Mouse (Mus musculus): ENCODE results near the gene Pdzd2. TPM values are rescaled to one million over a fixed set of nuclear protein-coding genes. Genes with fewer than 3 reads are reported as not detected.

Gene Pdzd2
- polyA plus RNA-seq, 1 experiment from 2014 or later = 14.5 TPM

DNA sequence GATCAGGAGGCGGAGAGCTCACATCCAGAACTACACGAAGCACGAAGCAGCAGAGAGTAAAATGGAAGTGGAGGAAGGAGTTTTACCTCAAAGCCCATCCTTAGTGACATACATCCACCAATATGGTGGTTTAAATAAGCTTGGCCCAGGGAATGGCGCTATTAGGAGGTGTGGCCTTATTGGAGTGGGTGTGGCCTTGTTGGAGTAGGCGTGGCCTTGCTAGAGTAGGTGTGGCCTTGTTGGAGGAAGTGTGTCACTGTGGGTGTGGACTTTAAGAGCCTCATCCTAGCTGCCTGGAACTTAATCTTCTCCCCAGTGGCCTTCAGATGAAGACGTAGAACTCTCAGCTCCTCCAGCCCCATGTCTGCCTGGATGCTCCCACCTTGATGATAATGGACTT lies 73.8 kb downstream of the Pdzd2 start:
- Histone ChIP-seq H3K9me3 (no peaks in the 10 kb centered on the region), H3K27ac (replicated peaks) (no peak overlapping the region), H3K36me3 (0 out of 2 replicates have a peak, but pooled peaks cover 6% of the 10 kb centered on the region), H3K4me3 (no peak overlapping the region), H3K4me2 (no peak overlapping the region), H3K4me1 (peaks cover 18% of the 10 kb centered on the region), H3K27me3 (replicated peaks) (no peaks in the 10 kb centered on the region), H3K9ac (no peak overlapping the region)
- ATAC-seq (ENCODE audit: extremely low read depth, insufficient number of reproducible peaks, low FRiP score, low TSS enrichment) = no peak
- 86% methylated on average over 6 of the region's 6 CpGs for WGBS

DNA sequence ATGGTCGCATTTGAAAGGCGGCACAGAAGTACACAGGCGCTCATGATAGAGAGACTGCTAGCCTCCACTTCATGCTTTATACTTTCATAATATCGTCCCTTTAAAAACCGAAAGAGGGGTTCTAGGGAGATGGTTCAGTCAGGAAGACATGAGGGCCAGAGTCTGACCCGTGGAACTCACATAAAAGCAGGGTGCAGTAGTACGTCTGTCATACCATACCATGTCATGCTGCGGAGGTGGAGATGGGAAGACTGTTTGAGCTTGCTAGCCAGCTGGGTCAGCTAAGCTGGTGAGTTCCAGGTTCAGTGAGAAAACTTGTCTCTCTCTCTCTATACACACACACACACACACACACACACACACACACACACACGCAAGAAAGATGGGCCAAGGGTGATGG lies 76.4 kb downstream of the Pdzd2 start:
- peaks cover 17% of the 10 kb centered on the region for H3K4me1 ChIP-seq
- H3K9ac ChIP-seq = no peak overlapping the region
- 0 out of 2 replicates have a peak, but pooled peaks cover 6% of the 10 kb centered on the region for H3K36me3 ChIP-seq
- H3K27me3 ChIP-seq (replicated peaks) = no peaks in the 10 kb centered on the region
- no peak overlapping the region for H3K4me2 ChIP-seq
- no peak for ATAC-seq (ENCODE audit: extremely low read depth, insufficient number of reproducible peaks, low FRiP score, low TSS enrichment)
- H3K9me3 ChIP-seq = no peaks in the 10 kb centered on the region
- H3K27ac ChIP-seq (replicated peaks) = no peak overlapping the region
- WGBS = 83% methylated on average over 9 of the region's 9 CpGs
- H3K4me3 ChIP-seq = no peak overlapping the region

DNA sequence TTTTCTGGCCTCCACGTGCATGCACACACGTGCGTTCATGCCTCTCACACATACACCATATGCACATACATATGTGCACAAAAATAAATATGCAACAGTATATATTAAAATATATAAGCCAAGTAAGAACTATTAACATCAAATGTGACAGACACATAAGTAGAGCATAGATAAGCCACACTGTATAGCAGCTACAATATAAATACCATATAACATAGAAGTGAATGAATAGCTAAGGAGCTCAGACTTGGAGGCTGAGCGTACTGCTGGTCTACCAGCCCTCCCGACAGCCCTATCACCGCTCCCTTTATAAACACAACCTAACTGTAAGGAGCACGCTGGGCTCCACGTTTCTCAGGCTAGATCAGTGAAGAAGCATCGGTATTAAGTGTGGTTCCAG lies 79.4 kb downstream of the Pdzd2 start:
- Histone ChIP-seq H3K4me1 (peaks cover 4% of the 10 kb centered on the region; the same call in 1 of the 2 replicates), H3K27ac (replicated peaks) (no peak overlapping the region), H3K36me3 (no peaks in the 10 kb centered on the region), H3K4me3 (no peak overlapping the region), H3K9ac (no peak overlapping the region), H3K4me2 (no peak overlapping the region), H3K27me3 (replicated peaks) (no peaks in the 10 kb centered on the region), H3K9me3 (no peaks in the 10 kb centered on the region)
- 80% methylated on average over 9 of the region's 9 CpGs for WGBS
- no peak for ATAC-seq (ENCODE audit: extremely low read depth, insufficient number of reproducible peaks, low FRiP score, low TSS enrichment)

DNA sequence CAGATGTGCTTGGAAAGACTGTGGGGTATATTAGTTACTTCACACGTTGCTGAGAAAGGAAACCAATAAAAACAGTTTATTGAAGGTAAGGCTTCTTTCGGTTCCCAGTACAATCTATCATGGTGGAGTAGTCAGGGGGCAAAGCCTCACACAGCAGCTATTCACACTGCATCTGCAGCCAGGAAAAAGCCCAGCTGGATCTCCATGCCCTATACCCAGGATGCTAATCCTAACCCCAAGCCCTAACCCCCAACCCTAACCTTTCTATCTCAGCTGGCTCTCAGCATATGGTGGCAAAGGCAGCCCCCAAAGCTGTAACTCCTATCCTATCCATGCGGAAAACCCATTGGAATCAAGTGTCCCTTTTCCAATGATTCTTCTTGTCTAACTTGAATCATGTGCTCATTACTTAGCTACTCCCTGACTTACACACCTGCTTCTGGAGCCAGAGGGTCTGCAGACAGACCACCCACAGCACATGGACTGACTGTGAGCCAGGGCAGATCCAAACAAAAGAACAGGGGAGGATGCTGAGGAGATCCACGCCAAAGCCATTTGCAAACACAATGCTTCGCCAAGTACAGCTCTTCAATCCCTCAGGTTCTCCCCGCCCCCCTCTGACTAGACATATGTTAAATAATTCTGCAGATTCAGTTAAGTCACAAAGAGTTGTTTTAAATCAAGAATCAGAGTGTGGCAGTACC lies 83.6 kb downstream of the Pdzd2 start:
- no peak overlapping the region for H3K9ac ChIP-seq
- no peak overlapping the region for H3K27ac ChIP-seq (replicated peaks)
- WGBS = 81% methylated on average over 6 of the region's 6 CpGs
- no peak overlapping the region for H3K4me3 ChIP-seq
- H3K27me3 ChIP-seq (replicated peaks) = no peaks in the 10 kb centered on the region
- H3K36me3 ChIP-seq = no peaks in the 10 kb centered on the region
- no peak overlapping the region for H3K4me2 ChIP-seq
- H3K9me3 ChIP-seq = no peaks in the 10 kb centered on the region
- no peak for ATAC-seq (ENCODE audit: extremely low read depth, insufficient number of reproducible peaks, low FRiP score, low TSS enrichment)
- H3K4me1 ChIP-seq = peaks cover 24% of the 10 kb centered on the region

DNA sequence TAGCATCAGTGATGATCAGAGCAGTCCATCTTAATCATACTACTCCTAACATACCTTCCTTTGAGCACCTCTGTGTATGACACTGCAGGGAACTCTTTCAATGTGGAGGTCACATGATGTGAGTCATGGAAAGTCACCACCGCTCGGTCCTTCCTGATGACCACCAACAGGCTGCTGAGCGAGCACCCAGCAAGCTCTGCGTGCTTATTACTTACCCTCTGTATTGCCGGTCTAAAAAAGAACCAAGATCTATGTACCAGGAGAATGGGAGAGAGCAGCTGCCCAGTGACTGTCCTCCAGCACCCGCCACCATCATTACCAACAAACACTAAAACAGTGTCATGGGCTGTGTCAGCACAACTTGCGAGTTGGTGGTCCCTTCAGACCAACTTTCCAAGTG lies 84.4 kb downstream of the Pdzd2 start:
- Histone ChIP-seq H3K4me1 (peaks cover 29% of the 10 kb centered on the region), H3K36me3 (no peaks in the 10 kb centered on the region), H3K27me3 (replicated peaks) (no peaks in the 10 kb centered on the region), H3K4me3 (no peak overlapping the region), H3K27ac (replicated peaks) (no peak overlapping the region), H3K9ac (no peak overlapping the region), H3K4me2 (no peak overlapping the region), H3K9me3 (no peaks in the 10 kb centered on the region)
- ATAC-seq (ENCODE audit: extremely low read depth, insufficient number of reproducible peaks, low FRiP score, low TSS enrichment) = no peak
- 88% methylated on average over 7 of the region's 7 CpGs for WGBS

DNA sequence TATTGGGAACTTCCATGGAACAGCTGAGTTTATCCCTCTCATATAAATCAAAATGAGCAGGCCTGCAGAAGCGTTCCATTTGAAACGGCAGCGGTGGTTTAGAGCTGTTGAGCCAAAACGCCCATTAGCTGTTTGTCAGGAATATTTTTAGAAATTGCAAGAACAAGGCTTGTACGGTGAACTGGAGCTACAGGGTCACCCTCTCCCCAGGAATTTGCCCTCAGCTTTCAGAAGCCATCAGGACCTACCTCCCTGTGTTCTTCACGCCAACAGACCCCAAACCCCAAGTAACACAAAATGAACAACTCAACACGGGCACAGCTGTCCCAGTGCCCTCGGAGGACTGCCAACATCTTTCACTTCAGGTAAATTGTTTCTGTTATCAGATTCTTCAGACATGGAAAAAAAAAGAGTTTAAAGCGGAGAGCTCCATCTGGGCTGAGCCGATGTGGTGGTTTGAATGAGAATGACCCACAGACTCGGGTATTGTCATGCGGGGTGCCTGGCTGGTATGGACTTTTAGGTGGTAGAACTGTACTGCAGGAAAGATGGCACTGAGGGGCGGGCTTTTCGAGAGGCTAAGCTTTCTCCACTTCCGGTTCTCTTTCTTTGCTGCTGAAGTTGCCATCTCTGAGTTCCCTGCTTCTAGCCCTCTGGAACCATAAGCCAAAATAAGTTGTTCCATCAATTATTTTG lies 87.2 kb downstream of the Pdzd2 start:
- Histone ChIP-seq H3K27ac (replicated peaks) (peak overlapping the region; percentile 74), H3K4me2 (peak overlapping the region; percentile 54), H3K9me3 (no peaks in the 10 kb centered on the region), H3K4me1 (peaks cover 34% of the 10 kb centered on the region), H3K9ac (peak overlapping the region; percentile 50; the same call in 1 of the 2 replicates), H3K27me3 (replicated peaks) (no peaks in the 10 kb centered on the region), H3K4me3 (peak overlapping the region; percentile 11; the same call in 1 of the 2 replicates), H3K36me3 (no peaks in the 10 kb centered on the region)
- WGBS = 61% methylated on average over 15 of the region's 15 CpGs
- no peak for ATAC-seq (ENCODE audit: extremely low read depth, insufficient number of reproducible peaks, low FRiP score, low TSS enrichment)

DNA sequence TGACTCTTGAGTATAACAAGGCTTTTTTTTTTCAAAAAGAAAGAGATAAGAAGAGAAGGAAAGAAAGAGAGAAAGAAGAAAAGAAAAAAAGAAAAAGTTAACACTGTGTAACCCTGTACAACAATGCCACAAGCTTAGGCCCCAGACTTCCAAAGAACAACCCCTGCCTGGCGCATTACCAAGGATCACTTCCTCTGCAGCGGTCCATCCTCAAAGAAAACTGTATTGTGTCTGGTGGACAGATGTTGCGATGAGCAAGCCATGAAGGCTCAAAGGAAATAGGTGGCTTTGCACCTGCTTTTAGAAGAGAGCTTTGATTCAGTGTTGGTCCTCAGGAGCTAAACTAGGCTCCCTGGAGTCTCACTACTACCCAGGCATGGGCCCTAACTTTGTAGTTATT lies 89.5 kb downstream of the Pdzd2 start:
- WGBS = 77% methylated on average over 3 of the region's 3 CpGs
- Histone ChIP-seq H3K27ac (replicated peaks) (no peak overlapping the region), H3K4me2 (no peak overlapping the region), H3K9ac (no peak overlapping the region), H3K36me3 (no peaks in the 10 kb centered on the region), H3K9me3 (no peaks in the 10 kb centered on the region), H3K27me3 (replicated peaks) (no peaks in the 10 kb centered on the region), H3K4me1 (peaks cover 34% of the 10 kb centered on the region), H3K4me3 (no peak overlapping the region)
- ATAC-seq (ENCODE audit: extremely low read depth, insufficient number of reproducible peaks, low FRiP score, low TSS enrichment) = no peak

DNA sequence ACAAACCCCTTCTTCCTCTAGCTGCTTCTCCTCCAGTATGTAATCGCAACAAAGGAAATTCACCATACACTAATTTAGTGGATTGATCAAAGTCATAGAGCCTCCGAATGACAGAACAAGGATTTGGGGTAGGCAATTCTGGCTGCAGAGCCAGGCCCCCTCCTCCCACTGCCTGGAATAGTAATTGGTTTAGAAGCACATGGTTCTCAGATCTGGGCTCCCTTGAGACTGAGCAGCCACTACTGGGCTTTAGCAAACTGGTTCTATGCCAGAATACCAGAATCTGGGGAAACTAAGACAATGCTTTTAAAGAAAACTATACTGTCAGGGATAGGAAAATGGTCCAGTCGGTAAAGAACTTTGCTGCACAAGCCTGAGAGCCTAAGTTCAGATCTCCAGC lies 90.0 kb downstream of the Pdzd2 start:
- Histone ChIP-seq H3K4me2 (no peak overlapping the region), H3K27me3 (replicated peaks) (no peaks in the 10 kb centered on the region), H3K36me3 (no peaks in the 10 kb centered on the region), H3K9me3 (no peaks in the 10 kb centered on the region), H3K4me3 (no peak overlapping the region), H3K4me1 (peaks cover 30% of the 10 kb centered on the region), H3K27ac (replicated peaks) (no peak overlapping the region), H3K9ac (no peak overlapping the region)
- 84% methylated on average over 3 of the region's 3 CpGs for WGBS
- ATAC-seq (ENCODE audit: extremely low read depth, insufficient number of reproducible peaks, low FRiP score, low TSS enrichment) = no peak

DNA sequence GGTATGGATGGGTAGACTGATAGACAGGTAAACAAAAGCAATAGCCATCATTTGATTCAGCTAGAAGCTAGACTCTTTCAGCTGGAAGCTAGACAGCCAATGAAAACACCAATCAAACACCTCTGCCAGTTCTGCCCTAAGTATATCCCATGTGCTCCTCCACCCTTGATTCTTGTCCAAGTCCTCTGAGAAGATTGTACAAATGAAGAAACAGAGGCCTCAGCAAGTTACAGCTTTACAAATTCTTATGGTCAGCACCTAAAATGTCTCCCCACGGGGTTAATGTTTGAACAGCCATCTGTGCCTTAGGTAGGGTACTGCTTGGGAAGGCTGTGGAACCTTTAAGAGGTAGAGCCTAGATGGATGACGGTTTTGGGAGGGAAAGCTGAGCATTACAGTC lies 90.6 kb downstream of the Pdzd2 start:
- 75% methylated on average over 2 of the region's 2 CpGs for WGBS
- peaks cover 28% of the 10 kb centered on the region for H3K4me1 ChIP-seq
- H3K36me3 ChIP-seq = no peaks in the 10 kb centered on the region
- no peak overlapping the region for H3K4me3 ChIP-seq
- no peak overlapping the region for H3K27ac ChIP-seq (replicated peaks)
- no peak overlapping the region for H3K4me2 ChIP-seq
- no peak overlapping the region for H3K9ac ChIP-seq
- no peaks in the 10 kb centered on the region for H3K9me3 ChIP-seq
- no peak for ATAC-seq (ENCODE audit: extremely low read depth, insufficient number of reproducible peaks, low FRiP score, low TSS enrichment)
- H3K27me3 ChIP-seq (replicated peaks) = no peaks in the 10 kb centered on the region

DNA sequence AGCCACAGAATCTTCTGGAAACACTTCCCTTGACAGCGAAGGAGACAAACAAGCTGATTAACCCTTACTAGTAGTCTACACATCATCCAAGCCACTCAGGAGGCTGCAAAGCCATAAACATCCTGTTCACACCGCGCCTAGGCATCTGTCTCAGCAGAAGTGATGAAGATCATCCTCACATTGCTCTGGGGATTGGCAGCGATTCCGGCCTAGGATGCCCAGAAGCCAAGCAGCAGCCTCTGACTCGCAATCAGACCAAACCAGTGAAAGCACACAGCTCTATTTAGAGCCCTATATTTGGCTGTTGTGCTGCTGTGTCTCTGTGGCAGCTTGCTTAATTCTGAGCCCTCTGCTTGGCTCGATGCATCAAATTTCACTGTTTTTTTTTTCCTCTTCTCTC lies 99.0 kb downstream of the Pdzd2 start:
- H3K4me1 ChIP-seq = peaks cover 38% of the 10 kb centered on the region
- H3K4me3 ChIP-seq = no peak overlapping the region
- H3K9ac ChIP-seq = no peak overlapping the region
- H3K27me3 ChIP-seq (replicated peaks) = no peaks in the 10 kb centered on the region
- H3K36me3 ChIP-seq = no peaks in the 10 kb centered on the region
- no peaks in the 10 kb centered on the region for H3K9me3 ChIP-seq
- 70% methylated on average over 7 of the region's 7 CpGs for WGBS
- no peak overlapping the region for H3K4me2 ChIP-seq
- no peak for ATAC-seq (ENCODE audit: extremely low read depth, insufficient number of reproducible peaks, low FRiP score, low TSS enrichment)
- H3K27ac ChIP-seq (replicated peaks) = no peak overlapping the region

DNA sequence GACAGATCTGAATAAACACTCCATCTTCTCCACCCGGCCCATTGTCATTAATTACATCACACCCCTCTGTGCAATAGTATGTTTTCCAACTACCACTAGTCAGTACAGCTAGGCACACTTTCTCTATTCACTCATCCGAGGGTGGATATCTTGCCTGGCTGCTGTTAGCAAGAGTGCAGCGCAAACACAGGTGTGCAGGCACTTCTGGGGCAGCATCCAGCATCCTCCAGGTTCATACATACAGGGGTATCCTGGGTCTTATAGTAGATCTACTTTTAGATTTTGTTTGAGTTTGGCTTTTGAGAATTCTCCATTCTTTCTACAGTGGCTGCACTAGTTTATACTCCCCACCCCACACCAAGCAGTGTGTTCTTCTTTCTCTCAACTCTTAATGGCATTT lies 99.9 kb downstream of the Pdzd2 start:
- H3K4me1 ChIP-seq = peaks cover 38% of the 10 kb centered on the region
- ATAC-seq (ENCODE audit: extremely low read depth, insufficient number of reproducible peaks, low FRiP score, low TSS enrichment) = no peak
- WGBS = 72% methylated on average over 3 of the region's 3 CpGs
- H3K36me3 ChIP-seq = no peaks in the 10 kb centered on the region
- H3K4me3 ChIP-seq = no peak overlapping the region
- H3K4me2 ChIP-seq = no peak overlapping the region
- H3K27ac ChIP-seq (replicated peaks) = no peak overlapping the region
- H3K9me3 ChIP-seq = no peaks in the 10 kb centered on the region
- no peaks in the 10 kb centered on the region for H3K27me3 ChIP-seq (replicated peaks)
- no peak overlapping the region for H3K9ac ChIP-seq

DNA sequence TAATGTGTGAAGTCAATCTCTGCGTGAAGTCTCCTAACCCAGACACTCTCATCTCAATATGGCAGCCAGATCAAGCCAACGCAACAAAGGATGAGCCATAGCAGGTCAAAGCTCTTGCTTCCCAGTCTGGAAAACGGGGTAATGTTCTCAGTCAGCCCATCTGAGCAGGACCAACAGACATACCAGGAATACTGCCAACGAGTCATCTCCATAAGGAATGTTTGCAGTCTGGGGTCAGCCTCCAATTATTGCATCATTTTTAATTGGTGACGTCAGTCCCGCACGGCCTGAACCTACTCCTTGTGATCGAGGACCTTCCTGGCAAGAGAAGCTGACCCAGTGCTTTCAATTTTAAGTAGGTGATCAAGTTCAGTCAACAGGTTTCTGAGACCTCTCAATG lies 100.5 kb downstream of the Pdzd2 start:
- no peak overlapping the region for H3K4me3 ChIP-seq
- no peak overlapping the region for H3K4me2 ChIP-seq
- H3K27me3 ChIP-seq (replicated peaks) = no peaks in the 10 kb centered on the region
- no peaks in the 10 kb centered on the region for H3K36me3 ChIP-seq
- no peak overlapping the region for H3K27ac ChIP-seq (replicated peaks)
- peaks cover 38% of the 10 kb centered on the region for H3K4me1 ChIP-seq
- ATAC-seq (ENCODE audit: extremely low read depth, insufficient number of reproducible peaks, low FRiP score, low TSS enrichment) = no peak
- no peaks in the 10 kb centered on the region for H3K9me3 ChIP-seq
- no peak overlapping the region for H3K9ac ChIP-seq
- 82% methylated on average over 8 of the region's 8 CpGs for WGBS

All from heart, embryonic 13.5 days (tissue).